Mouse (Mus musculus): ENCODE data around the gene Cdc42ep2. TPM values are rescaled to one million over a fixed set of nuclear protein-coding genes. Genes with fewer than 3 reads are reported as not detected.

Gene Cdc42ep2
- total and polyA plus RNA-seq, 3 experiments, result 5.5 to 8.0 (median 5.9) TPM

- DNase-seq, result no peak
These were observed 50.1 kb downstream of the Cdc42ep2 start for GRCm38 (mm10) chr19:5874391-5874968.

- no peak for DNase-seq
These were observed 51.6 kb downstream of the Cdc42ep2 start for GRCm38 (mm10) chr19:5872931-5873556.

- no peak for DNase-seq
These were observed 52.1 kb downstream of the Cdc42ep2 start for GRCm38 (mm10) chr19:5872528-5872927.

GRCm38 (mm10) chr19:5871683-5872082, 52.9 kb downstream of the Cdc42ep2 start:
- DNase-seq, result no peak

GRCm38 (mm10) chr19:5871273-5871672, 53.3 kb downstream of the Cdc42ep2 start:
- DNase-seq, result no peak

GRCm38 (mm10) chr19:5868096-5868495, 56.5 kb downstream of the Cdc42ep2 start:
- peak; percentile 82 for DNase-seq

Other genes with a start within 250 kb of the Cdc42ep2 start
- 10 to 100 TPM; 42.6 to 44.2 TPM for gene Map3k11, start 236.1 kb downstream of the Cdc42ep2 start, total RNA-seq (2021)
- 102 and 104 TPM in 2 replicates for gene Map3k11, start 236.1 kb downstream of the Cdc42ep2 start, polyA plus RNA-seq (2012; rRNA removed)
- gene Pcnx3, start 235.9 kb downstream of the Cdc42ep2 start, total RNA-seq (2021), result 10 to 100 TPM; 88.9 to 90.8 TPM
- gene Pcnx3, start 235.9 kb downstream of the Cdc42ep2 start, polyA plus RNA-seq (2012; rRNA removed), result 330 and 358 TPM in 2 replicates
- not detected for gene Kcnk7, start 220.4 kb downstream of the Cdc42ep2 start, total RNA-seq (2021)
- not detected in 2 replicates for gene Kcnk7, start 220.4 kb downstream of the Cdc42ep2 start, polyA plus RNA-seq (2012; rRNA removed)
- 10 to 100 TPM; 30.3 to 31.6 TPM for gene Ehbp1l1, start 198.5 kb downstream of the Cdc42ep2 start, total RNA-seq (2021)
- gene Ehbp1l1, start 198.5 kb downstream of the Cdc42ep2 start, polyA plus RNA-seq (2012; rRNA removed), result 47.6 and 49.2 TPM in 2 replicates
- 10 to 100 TPM; 58.1 to 68.4 TPM for gene Fam89b, start 195.2 kb downstream of the Cdc42ep2 start, total RNA-seq (2021)
- 443 and 466 TPM in 2 replicates for gene Fam89b, start 195.2 kb downstream of the Cdc42ep2 start, polyA plus RNA-seq (2012; rRNA removed)
- 100 to 1,000 TPM; 174 to 246 TPM for gene Ltbp3, start 183.9 kb downstream of the Cdc42ep2 start, total RNA-seq (2021)
- gene Ltbp3, start 183.9 kb downstream of the Cdc42ep2 start, polyA plus RNA-seq (2012; rRNA removed), result 737 and 768 TPM in 2 replicates
- 100 to 1,000 TPM; 106 to 109 TPM for gene Scyl1, start 153.4 kb downstream of the Cdc42ep2 start, total RNA-seq (2021)
- 119 and 125 TPM in 2 replicates for gene Scyl1, start 153.4 kb downstream of the Cdc42ep2 start, polyA plus RNA-seq (2012; rRNA removed)
- gene Frmd8, start 49.5 kb downstream of the Cdc42ep2 start, total RNA-seq (2021), result 10 to 100 TPM; 41.2 to 51.4 TPM
- gene Frmd8, start 49.5 kb downstream of the Cdc42ep2 start, polyA plus RNA-seq (2012; rRNA removed), result 27.8 and 36.4 TPM in 2 replicates
- gene Slc25a45, start 47.0 kb downstream of the Cdc42ep2 start, total RNA-seq (2021), result 10 to 100 TPM; 15.5 to 36.2 TPM
- gene Slc25a45, start 47.0 kb downstream of the Cdc42ep2 start, polyA plus RNA-seq (2012; rRNA removed), result 42.4 and 44.6 TPM in 2 replicates
- 1 to 10 TPM; 1.0 to 1.1 TPM for gene Tigd3, start 30.7 kb downstream of the Cdc42ep2 start, total RNA-seq (2021)
- gene Tigd3, start 30.7 kb downstream of the Cdc42ep2 start, polyA plus RNA-seq (2012; rRNA removed), result 0.48 and 0.53 TPM in 2 replicates
- 100 to 1,000 TPM in 1 of 2 experiments, 10 to 100 TPM in 1; 90.6 to 125 TPM for gene Dpf2, start 11.8 kb downstream of the Cdc42ep2 start, total RNA-seq (2021)
- 51.7 and 56.3 TPM in 2 replicates for gene Dpf2, start 11.8 kb downstream of the Cdc42ep2 start, polyA plus RNA-seq (2012; rRNA removed)
- 10 to 100 TPM; 15.9 to 20.4 TPM for gene Pola2, start 39.4 kb upstream of the Cdc42ep2 start, total RNA-seq (2021)
- gene Pola2, start 39.4 kb upstream of the Cdc42ep2 start, polyA plus RNA-seq (2012; rRNA removed), result 36.0 and 41.0 TPM in 2 replicates
- gene Slc22a20, start 61.3 kb upstream of the Cdc42ep2 start, total RNA-seq (2021), result not detected
- gene Slc22a20, start 61.3 kb upstream of the Cdc42ep2 start, polyA plus RNA-seq (2012; rRNA removed), result not detected in 2 replicates
- 10 to 100 TPM; 34.9 to 42.1 TPM for gene Capn1, start 91.1 kb upstream of the Cdc42ep2 start, total RNA-seq (2021)
- 34.8 and 37.9 TPM in 2 replicates for gene Capn1, start 91.1 kb upstream of the Cdc42ep2 start, polyA plus RNA-seq (2012; rRNA removed)
- 10 to 100 TPM; 54.1 to 71.3 TPM for gene Syvn1, start 121.8 kb upstream of the Cdc42ep2 start, total RNA-seq (2021)
- 87.3 and 114 TPM in 2 replicates for gene Syvn1, start 121.8 kb upstream of the Cdc42ep2 start, polyA plus RNA-seq (2012; rRNA removed)
- gene Mrpl49, start 133.0 kb upstream of the Cdc42ep2 start, total RNA-seq (2021), result 10 to 100 TPM; 64.8 to 67.5 TPM
- 15.8 and 17.0 TPM in 2 replicates for gene Mrpl49, start 133.0 kb upstream of the Cdc42ep2 start, polyA plus RNA-seq (2012; rRNA removed)
- 1,000 to 10,000 TPM; 1,141 to 1,229 TPM for gene Fau, start 133.0 kb upstream of the Cdc42ep2 start, total RNA-seq (2021)
- 984 and 1,350 TPM in 2 replicates for gene Fau, start 133.0 kb upstream of the Cdc42ep2 start, polyA plus RNA-seq (2012; rRNA removed)
- 10 to 100 TPM; 24.7 to 37.5 TPM for gene Znhit2, start 136.4 kb upstream of the Cdc42ep2 start, total RNA-seq (2021)
- 134 and 152 TPM in 2 replicates for gene Znhit2, start 136.4 kb upstream of the Cdc42ep2 start, polyA plus RNA-seq (2012; rRNA removed)
- 10 to 100 TPM; 22.0 to 48.3 TPM for gene Tm7sf2, start 143.6 kb upstream of the Cdc42ep2 start, total RNA-seq (2021)
- gene Tm7sf2, start 143.6 kb upstream of the Cdc42ep2 start, polyA plus RNA-seq (2012; rRNA removed), result 91.9 and 126 TPM in 2 replicates
- 10 to 100 TPM; 57.1 to 60.0 TPM for gene Vps51, start 152.4 kb upstream of the Cdc42ep2 start, total RNA-seq (2021)
- gene Vps51, start 152.4 kb upstream of the Cdc42ep2 start, polyA plus RNA-seq (2012; rRNA removed), result 64.4 and 66.3 TPM in 2 replicates
- not detected for gene Tmem262, start 155.2 kb upstream of the Cdc42ep2 start, total RNA-seq (2021)
- gene Tmem262, start 155.2 kb upstream of the Cdc42ep2 start, polyA plus RNA-seq (2012; rRNA removed), result 1.0 TPM in 1 of 2 replicates, not detected in the other
- not detected for gene Gm28374, start 157.4 kb upstream of the Cdc42ep2 start, total RNA-seq (2021)
- 0.38 and 0.64 TPM in 2 replicates for gene Gm28374, start 157.4 kb upstream of the Cdc42ep2 start, polyA plus RNA-seq (2012; rRNA removed)
- gene Zfpl1, start 160.1 kb upstream of the Cdc42ep2 start, total RNA-seq (2021), result 10 to 100 TPM; 38.9 to 43.5 TPM
- gene Zfpl1, start 160.1 kb upstream of the Cdc42ep2 start, polyA plus RNA-seq (2012; rRNA removed), result 91.2 and 122 TPM in 2 replicates
- gene Cdca5, start 160.2 kb upstream of the Cdc42ep2 start, total RNA-seq (2021), result under 1 TPM; 0.73 to 0.98 TPM
- gene Cdca5, start 160.2 kb upstream of the Cdc42ep2 start, polyA plus RNA-seq (2012; rRNA removed), result 0.32 and 0.80 TPM in 2 replicates
- not detected for gene AC131692.1, start 169.6 kb upstream of the Cdc42ep2 start, total RNA-seq (2021)
- not detected in 2 replicates for gene AC131692.1, start 169.6 kb upstream of the Cdc42ep2 start, polyA plus RNA-seq (2012; rRNA removed)
- not detected for gene Naaladl1, start 181.0 kb upstream of the Cdc42ep2 start, total RNA-seq (2021)
- 0.09 and 0.13 TPM in 2 replicates for gene Naaladl1, start 181.0 kb upstream of the Cdc42ep2 start, polyA plus RNA-seq (2012; rRNA removed)
- gene Sac3d1, start 193.8 kb upstream of the Cdc42ep2 start, total RNA-seq (2021), result 10 to 100 TPM; 15.7 to 16.5 TPM
- 92.6 and 97.2 TPM in 2 replicates for gene Sac3d1, start 193.8 kb upstream of the Cdc42ep2 start, polyA plus RNA-seq (2012; rRNA removed)
- gene Snx15, start 203.5 kb upstream of the Cdc42ep2 start, total RNA-seq (2021), result 10 to 100 TPM; 27.0 to 28.2 TPM
- gene Snx15, start 203.5 kb upstream of the Cdc42ep2 start, polyA plus RNA-seq (2012; rRNA removed), result 76.8 and 81.1 TPM in 2 replicates
- 1 to 10 TPM; 1.8 to 2.6 TPM for gene Batf2, start 216.2 kb upstream of the Cdc42ep2 start, total RNA-seq (2021)
- gene Batf2, start 216.2 kb upstream of the Cdc42ep2 start, polyA plus RNA-seq (2012; rRNA removed), result 5.0 and 6.6 TPM in 2 replicates
- 10 to 100 TPM; 84.1 to 96.5 TPM for gene Arl2, start 216.7 kb upstream of the Cdc42ep2 start, total RNA-seq (2021)
- gene Arl2, start 216.7 kb upstream of the Cdc42ep2 start, polyA plus RNA-seq (2012; rRNA removed), result 313 and 329 TPM in 2 replicates

Measured in adrenal gland, adult 2 months (tissue).